Mouse (Mus musculus) small intestine, adult 2 months (tissue): ENCODE results near the gene Slc9a9. TPM values are rescaled to one million over a fixed set of nuclear protein-coding genes. Genes with fewer than 3 reads are reported as not detected.

Experiments
- H3K27ac ChIP-seq: fragments of 200-500 bp; 2 replicates; pipeline ENCODE4 v1.5.1; 2012; ENCODE audit warnings: low read depth, low read length, control low read depth, inconsistent platforms; ENCODE audit not compliant: insufficient read depth
- H3K27me3 ChIP-seq: fragments of 200-500 bp; 2 replicates; pipeline ENCODE4 v1.6.1; 2012; ENCODE audit warnings: mild to moderate bottlenecking, moderate library complexity, low read length, inconsistent platforms; ENCODE audit not compliant: control insufficient read depth, insufficient read depth
- H3K36me3 ChIP-seq: fragments of 200-500 bp; 2 replicates; pipeline ENCODE4 v1.6.1; 2012; ENCODE audit warnings: mild to moderate bottlenecking, low read length, control low read depth, inconsistent platforms; ENCODE audit not compliant: control insufficient read depth, insufficient read depth
- H3K4me1 ChIP-seq: fragments of 200-500 bp; 2 replicates; pipeline ENCODE4 v1.6.1; 2012; ENCODE audit warnings: low read length, inconsistent platforms, mixed read lengths; ENCODE audit not compliant: control insufficient read depth, insufficient read depth, insufficient read length
- H3K4me3 ChIP-seq: fragments of 200-500 bp; 2 replicates; pipeline ENCODE4 v1.5.1; 2012; ENCODE audit warnings: low read depth, mild to moderate bottlenecking, control low read depth, inconsistent platforms, low read length, moderate library complexity
- CTCF ChIP-seq: fragments of 200-500 bp; IDR thresholded peaks from 2 replicates; pipeline ENCODE4 v1.5.1; 2012; ENCODE audit warnings: low read depth, mild to moderate bottlenecking, control low read depth, inconsistent platforms, low read length, moderate library complexity, mixed read lengths; ENCODE audit not compliant: insufficient replicate concordance, insufficient read length; ENCODE audit errors: extremely low read depth
- POLR2A ChIP-seq: fragments of 200-500 bp; IDR thresholded peaks from 2 replicates; pipeline ENCODE4 v1.6.1; 2012; ENCODE audit warnings: low read depth, mild to moderate bottlenecking, control low read depth, inconsistent platforms, low read length, moderate library complexity
- WGBS: fragments of 180-500 bp; shearing (Covaris S2); methylation state at CpG from one replicate; pipeline ENCODE4 v1.1.7; 2018; 5-methylcytosine and 5-hydroxymethylcytosine counted together
- polyA plus RNA-seq: library from polyadenylated mRNA; depleted of rRNA; stranded (reverse); fragments of >200 nt; gene quantifications from 2 replicates; pipeline ENCODE4 v1.2.3, GENCODE M21; 2012

Gene Slc9a9
- polyA plus RNA-seq, 1 experiment, result 1.3 TPM

- no peaks in the 10 kb centered on the region for H3K4me1 ChIP-seq
- TF ChIP-seq POLR2A (no peak), CTCF (no peak)
- no peak overlapping the region for H3K27ac ChIP-seq
- no peaks in the 10 kb centered on the region for H3K27me3 ChIP-seq
- no peak overlapping the region for H3K4me3 ChIP-seq
- WGBS, result 75% methylated on average over 7 of the region's 7 CpGs
- H3K36me3 ChIP-seq, result no peaks in the 10 kb centered on the region
Measured at GRCm38 (mm10) chr9:94945569-94946135, 275.9 kb downstream of the Slc9a9 start.

DNA sequence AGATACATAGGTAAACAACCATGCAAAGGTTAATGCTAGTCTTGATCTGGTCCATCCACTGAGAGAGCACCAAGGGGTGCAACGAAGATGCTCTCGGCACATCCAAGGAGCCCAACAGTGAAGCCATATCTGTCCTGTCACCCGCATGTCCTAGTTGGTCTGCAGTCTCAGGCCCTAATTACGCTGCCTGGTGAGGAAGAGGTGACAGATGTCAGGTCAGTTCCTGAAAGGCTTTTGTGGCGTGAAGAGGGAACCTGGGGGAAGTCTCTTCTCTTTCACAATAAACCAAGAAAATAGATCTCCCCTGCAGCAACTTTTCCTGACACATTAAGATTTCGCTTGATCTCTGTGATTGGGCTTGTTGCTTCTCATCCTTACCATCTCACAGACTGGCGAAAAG is 277.5 kb downstream of the Slc9a9 start:
- TF ChIP-seq POLR2A, result no peak
- no peak for TF ChIP-seq CTCF
- Histone ChIP-seq H3K36me3 (no peaks in the 10 kb centered on the region), H3K4me1 (no peaks in the 10 kb centered on the region), H3K27me3 (no peaks in the 10 kb centered on the region), H3K4me3 (no peak overlapping the region), H3K27ac (no peak overlapping the region)
- 82% methylated on average over 7 of the region's 7 CpGs for WGBS

DNA sequence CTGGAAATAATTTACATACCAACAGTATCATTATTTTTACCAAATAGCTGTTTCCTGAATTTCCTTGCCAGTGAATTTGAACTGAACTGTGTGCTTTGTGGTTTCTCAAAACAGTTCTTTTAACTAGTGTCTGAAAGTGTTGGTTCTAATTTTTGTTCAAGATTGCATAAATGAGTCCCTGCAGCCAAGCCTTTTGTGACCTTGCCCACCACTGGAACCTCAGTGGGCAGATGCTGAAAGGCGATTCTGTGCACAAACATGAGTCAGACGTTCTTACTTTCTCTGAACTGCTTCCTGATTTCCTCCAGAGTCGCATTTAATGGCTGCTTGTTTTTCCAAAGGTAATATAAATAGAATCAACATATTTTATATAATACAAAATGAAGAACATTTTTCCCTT is 281.0 kb downstream of the Slc9a9 start:
- TF ChIP-seq CTCF (no peak), POLR2A (no peak)
- H3K4me3 ChIP-seq, result no peak overlapping the region
- no peaks in the 10 kb centered on the region for H3K27me3 ChIP-seq
- WGBS, result 54% methylated on average over 3 of the region's 3 CpGs
- H3K27ac ChIP-seq, result no peak overlapping the region
- no peaks in the 10 kb centered on the region for H3K36me3 ChIP-seq
- no peaks in the 10 kb centered on the region for H3K4me1 ChIP-seq

DNA sequence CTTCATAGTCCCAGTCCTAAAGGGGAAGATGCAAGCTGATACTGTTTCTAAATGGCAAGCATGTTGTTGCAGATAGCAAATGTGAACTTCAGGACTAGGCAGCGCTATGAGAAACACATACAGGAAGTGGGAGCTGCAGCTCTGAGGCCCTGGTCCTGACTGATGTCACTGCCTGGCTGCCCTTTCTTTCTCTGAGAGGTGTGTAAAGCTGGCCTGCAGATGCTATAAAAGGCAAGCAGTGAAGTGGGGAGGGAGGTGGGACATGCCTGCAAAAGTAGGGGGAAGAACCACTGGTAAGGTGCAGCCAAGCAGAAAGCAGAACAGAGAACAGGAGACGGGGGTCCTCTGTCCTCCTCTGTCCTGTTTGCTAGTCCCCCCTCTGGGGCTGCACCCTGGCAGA is 285.9 kb downstream of the Slc9a9 start:
- H3K27me3 ChIP-seq, result no peaks in the 10 kb centered on the region
- no peaks in the 10 kb centered on the region for H3K4me1 ChIP-seq
- WGBS, result 74% methylated on average over 2 of the region's 2 CpGs
- H3K4me3 ChIP-seq, result no peak overlapping the region
- H3K36me3 ChIP-seq, result no peaks in the 10 kb centered on the region
- TF ChIP-seq POLR2A (no peak), CTCF (no peak)
- H3K27ac ChIP-seq, result no peak overlapping the region

- Histone ChIP-seq H3K36me3 (no peaks in the 10 kb centered on the region), H3K4me1 (no peaks in the 10 kb centered on the region), H3K4me3 (no peak overlapping the region), H3K27me3 (no peaks in the 10 kb centered on the region), H3K27ac (no peak overlapping the region)
- 66% methylated on average over 2 of the region's 2 CpGs for WGBS
- TF ChIP-seq POLR2A (no peak), CTCF (no peak)
Measured at GRCm38 (mm10) chr9:94958382-94958781, 288.7 kb downstream of the Slc9a9 start.

GRCm38 (mm10) chr9:94968596-94969120 is 298.9 kb downstream of the Slc9a9 start:
- no peaks in the 10 kb centered on the region for H3K4me1 ChIP-seq
- no peak overlapping the region for H3K27ac ChIP-seq
- H3K36me3 ChIP-seq, result no peaks in the 10 kb centered on the region
- H3K4me3 ChIP-seq, result no peak overlapping the region
- H3K27me3 ChIP-seq, result no peaks in the 10 kb centered on the region
- 93% methylated on average over 5 of the region's 5 CpGs for WGBS
- TF ChIP-seq CTCF, result no peak
- TF ChIP-seq POLR2A, result no peak

- no peaks in the 10 kb centered on the region for H3K36me3 ChIP-seq
- no peak overlapping the region for H3K27ac ChIP-seq
- no peaks in the 10 kb centered on the region for H3K27me3 ChIP-seq
- 66% methylated on average over 1 of the region's 1 CpGs for WGBS
- no peaks in the 10 kb centered on the region for H3K4me1 ChIP-seq
- no peak for TF ChIP-seq CTCF
- TF ChIP-seq POLR2A, result no peak
- no peak overlapping the region for H3K4me3 ChIP-seq
Measured at GRCm38 (mm10) chr9:94969131-94969530, 299.4 kb downstream of the Slc9a9 start.

DNA sequence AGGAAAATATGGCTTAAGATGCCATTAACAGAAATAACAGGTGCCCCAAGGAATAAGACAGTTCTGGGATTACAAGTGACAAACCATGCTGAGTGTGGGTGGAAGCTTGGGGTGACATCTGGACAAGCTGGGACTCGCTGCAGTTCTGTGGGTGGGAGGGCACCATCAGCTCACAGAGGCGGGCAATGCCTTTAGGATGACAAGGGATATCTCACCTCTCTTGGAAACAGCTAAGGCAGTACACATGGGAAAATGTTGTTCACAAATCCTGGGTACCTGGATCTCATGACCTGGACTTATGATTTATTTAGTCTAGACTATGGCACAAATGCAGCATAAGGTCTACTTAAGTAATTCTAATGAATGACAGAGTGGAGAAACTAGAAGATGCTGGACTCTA is 302.3 kb downstream of the Slc9a9 start:
- no peak for TF ChIP-seq POLR2A
- no peak for TF ChIP-seq CTCF

More for the DNA sequence above, 302.3 kb downstream of the Slc9a9 start:
- 51% methylated on average over 2 of the region's 2 CpGs for WGBS
- no peak overlapping the region for H3K27ac ChIP-seq
- no peak overlapping the region for H3K4me3 ChIP-seq
- H3K4me1 ChIP-seq, result no peaks in the 10 kb centered on the region
- no peaks in the 10 kb centered on the region for H3K36me3 ChIP-seq
- H3K27me3 ChIP-seq, result no peaks in the 10 kb centered on the region
